Mouse (Mus musculus) cortical plate, adult 2 months (tissue): ENCODE data around the gene Ppp1r35.

ENCODE experiments used
- CTCF ChIP-seq: fragments of 200-500 bp; IDR thresholded peaks from 2 replicates; pipeline ENCODE4 v1.5.1; 2011; ENCODE audit warnings: mild to moderate bottlenecking, control low read depth, low read length; ENCODE audit not compliant: insufficient read depth; ENCODE audit errors: extremely low read depth
- POLR2A ChIP-seq: fragments of 200-500 bp; IDR thresholded peaks from 2 replicates; pipeline ENCODE4 v1.6.1; 2011; ENCODE audit warnings: mild to moderate bottlenecking, low read length, control low read depth; ENCODE audit not compliant: insufficient read depth; ENCODE audit errors: extremely low read depth

- TF ChIP-seq POLR2A (no peak), CTCF (no peak)
These were observed 1.3 kb upstream of the Ppp1r35 start for GRCm38 (mm10) chr5:137777267-137777845.
